Mouse (Mus musculus) embryo, embryonic 9.5 days (tissue): Measurements from ENCODE around the gene Vps16.

Experiments
- DNase-seq: peaks from one replicate; pipeline ENCODE4 v3.0.0-alpha.2; 2017; ENCODE audit errors: extremely low spot score

Vps16 gene

DNA sequence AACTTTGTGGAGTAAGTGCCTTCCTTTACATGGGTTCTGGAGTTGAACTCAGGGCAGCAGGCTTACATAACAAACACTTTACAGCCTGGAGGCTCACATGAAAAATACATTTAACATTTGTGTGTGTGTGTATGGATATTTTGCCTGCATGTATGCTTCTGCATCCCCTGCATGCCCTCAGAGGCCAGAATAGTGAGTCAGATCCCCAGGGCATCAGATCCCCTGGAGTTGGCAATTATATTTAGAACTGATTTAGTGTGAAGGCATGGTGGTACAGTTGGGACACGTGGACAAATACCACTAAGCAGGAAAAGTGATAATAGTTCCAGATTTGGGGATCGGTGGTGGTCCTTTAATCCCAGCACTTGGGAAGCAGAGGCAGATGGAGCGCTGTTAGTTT is 35.4 kb downstream of the Vps16 start:
- DNase-seq = no peak

DNA sequence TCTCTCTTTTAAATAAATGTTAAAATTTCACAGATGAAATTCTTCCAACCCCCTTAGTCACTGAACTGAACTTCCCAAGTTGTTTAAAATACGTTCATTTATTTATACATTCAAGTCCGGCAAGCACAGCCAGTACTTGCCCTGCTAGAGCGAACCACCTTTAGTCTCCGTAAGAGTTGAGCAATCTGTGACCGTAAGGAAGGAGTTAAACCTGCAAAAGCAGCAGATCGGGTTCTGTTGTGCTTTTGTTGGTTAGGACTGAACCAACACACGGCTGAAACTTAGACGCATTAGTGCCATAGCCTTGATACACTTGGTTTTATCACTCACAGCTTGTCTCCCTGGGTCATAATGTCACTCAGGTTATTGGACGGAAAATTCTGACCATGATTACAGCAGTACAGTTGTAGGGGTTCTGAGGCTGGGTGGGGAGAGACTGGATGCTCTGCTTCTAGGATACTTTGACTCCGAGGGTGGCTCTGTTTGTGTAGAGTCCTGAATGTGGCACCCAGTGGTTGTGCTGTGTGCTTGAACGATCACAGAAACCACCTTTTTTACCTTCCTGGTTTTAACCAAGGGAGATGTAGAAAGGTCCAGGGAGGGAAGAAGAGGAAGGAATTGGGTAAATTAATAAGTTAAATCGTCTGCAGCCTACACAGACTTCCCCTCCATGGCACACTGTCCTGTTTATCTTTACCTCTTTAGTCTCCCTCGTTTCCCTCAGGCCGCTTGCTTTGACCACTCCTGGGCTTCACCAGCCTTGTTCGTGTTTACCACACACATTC is 37.3 kb downstream of the Vps16 start:
- no peak for DNase-seq

DNA sequence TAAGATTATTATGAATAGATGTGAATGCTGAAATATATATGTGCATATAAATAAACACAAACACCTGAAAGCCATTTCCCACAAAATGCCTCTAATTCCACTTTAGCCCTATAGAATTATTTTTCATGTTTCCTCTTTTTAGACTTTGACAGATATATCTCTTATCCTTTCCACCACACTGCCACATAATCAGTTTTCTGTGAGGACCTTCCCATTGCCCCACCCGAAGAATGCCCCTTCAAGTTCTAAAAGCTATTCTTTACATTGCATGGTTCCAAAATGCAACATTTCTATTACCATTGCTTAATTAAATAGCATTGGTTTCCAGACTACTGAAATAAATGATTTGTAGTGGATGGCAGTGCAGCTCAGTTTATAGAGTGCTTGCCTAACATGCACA is 42.3 kb downstream of the Vps16 start:
- DNase-seq = no peak

DNA sequence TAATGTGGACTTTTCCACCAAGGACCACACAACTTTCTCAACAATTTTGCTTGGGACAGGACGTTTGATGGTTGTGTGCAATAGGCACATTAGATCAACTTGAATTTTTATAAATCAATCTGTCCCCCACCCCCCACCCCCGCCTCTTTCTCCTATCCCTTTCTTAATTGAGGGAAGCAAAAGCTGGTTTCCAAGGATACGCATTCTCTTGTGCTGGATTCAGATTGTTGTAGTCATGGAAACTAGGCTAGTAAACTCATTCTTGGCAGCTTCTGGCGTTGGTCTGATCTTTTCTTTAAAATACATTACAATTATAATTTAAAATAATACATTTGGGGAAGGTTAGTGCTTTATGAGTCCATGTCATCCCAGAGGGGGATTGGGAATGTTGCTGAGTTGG is 45.2 kb downstream of the Vps16 start:
- peak; percentile 13 for DNase-seq

DNA sequence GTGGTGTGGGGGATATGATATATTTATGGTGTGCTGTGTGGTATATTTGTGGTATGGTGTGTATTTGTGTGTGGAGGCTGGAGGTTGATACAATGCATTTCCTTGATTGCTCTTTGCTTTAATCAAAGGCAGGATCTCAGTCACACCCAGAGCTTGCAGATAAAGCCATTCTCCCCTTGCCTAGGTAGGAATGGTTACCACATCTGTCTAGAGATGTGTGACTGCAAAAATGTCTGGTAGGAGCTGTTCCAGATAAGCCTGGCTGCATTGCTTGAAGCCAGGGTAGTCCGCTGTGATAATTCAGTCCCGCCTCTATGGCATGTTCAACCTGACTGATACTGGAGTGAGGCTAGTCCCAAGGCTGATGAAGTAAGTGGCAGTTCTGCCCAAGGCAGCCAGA is 45.8 kb downstream of the Vps16 start:
- DNase-seq = no peak

DNA sequence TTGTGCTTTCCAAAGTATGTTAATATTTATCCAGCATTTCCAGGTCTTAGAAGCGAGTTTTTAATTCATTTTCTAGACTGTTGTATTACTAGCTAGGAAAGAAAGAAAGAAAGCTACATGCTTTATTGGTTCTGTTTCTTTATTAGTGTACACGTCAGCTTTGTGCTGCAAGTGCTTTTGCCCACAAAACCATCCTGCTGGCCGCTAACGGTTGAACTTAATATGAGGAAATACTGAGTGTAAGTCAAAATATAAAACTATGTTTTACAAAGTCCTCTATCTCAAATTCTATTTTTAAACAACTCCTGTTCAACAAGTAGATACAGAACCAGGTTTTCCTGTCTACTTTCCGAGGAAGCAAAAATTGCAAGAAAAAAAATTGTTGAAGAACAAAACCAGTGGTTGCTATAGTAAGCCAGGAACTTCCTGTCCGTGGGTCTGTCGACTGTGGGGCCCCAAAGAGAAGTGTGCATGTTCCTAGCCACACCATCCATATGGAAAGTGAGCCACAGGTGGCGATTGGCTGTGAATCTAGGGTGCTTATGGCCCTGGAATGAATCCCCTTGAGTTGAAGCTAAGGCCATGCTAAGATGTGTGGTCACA is 48.9 kb downstream of the Vps16 start:
- no peak for DNase-seq

DNA sequence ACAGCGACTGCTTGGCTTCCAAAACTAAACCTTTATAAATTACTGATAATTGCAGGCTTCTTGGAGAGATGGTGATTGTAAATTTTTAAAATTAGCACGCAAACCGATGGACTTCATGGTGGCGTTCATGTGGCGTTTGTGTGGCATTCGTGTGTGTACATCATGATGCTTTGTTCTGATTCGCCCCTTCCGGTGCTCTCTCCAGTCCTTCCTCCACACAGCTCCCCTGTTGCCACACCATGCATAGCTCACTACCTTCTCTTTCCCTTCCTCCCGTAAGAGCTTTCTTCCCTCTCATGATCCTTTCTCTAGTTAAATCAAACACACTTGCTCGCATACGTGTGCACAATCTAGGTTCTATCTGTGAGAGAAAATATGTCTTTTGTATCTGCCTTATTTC is 51.6 kb downstream of the Vps16 start:
- no peak for DNase-seq

DNA sequence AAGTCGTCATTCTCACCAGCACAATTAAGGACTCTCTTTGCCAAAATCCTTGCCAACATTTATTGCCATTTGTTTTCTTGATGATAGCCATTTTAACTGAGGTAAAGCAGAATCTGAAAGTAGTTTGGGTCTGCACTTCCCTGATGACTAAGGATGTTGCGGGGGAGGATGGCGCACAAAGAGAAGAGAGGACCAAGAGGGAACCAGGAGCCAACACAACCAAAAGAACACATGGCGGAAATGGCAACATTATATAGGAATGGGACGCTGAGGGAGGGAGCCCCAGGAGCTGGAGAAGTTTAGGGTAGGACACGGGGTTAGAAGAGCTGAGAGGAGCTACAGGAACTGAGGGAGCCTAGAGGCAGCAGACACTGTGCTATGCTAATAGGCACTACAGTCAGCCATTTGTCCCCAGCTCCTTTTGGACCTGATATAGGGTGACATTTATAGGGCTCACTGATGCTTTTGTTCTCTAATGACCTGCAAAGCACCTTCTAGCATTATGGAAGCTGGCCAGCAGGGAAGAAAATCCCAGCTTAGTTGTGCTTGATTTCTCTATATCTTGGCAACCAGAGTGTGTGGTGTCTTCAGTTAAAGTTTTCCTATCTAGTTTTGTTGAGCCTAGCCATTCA is 52.6 kb downstream of the Vps16 start:
- DNase-seq = no peak

DNA sequence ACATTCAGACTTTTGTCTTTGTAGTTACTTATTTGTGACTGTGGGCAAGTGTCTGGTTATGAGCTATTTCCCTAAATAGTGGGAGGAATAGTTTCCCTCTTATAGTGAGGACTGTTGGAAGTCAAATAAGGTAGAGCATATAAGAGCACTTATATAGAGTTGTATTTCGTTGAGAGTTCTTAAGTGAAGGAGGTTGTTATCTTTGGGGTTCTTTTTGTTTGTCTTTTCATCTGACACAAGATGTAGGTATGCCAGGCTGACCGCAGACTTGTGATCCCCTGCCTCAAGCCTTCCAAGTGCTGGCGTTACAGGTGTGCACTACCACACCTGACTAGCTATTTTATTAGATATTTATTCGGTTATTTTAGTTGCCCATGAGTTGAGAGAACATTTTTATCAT is 58.0 kb downstream of the Vps16 start:
- no peak for DNase-seq

DNA sequence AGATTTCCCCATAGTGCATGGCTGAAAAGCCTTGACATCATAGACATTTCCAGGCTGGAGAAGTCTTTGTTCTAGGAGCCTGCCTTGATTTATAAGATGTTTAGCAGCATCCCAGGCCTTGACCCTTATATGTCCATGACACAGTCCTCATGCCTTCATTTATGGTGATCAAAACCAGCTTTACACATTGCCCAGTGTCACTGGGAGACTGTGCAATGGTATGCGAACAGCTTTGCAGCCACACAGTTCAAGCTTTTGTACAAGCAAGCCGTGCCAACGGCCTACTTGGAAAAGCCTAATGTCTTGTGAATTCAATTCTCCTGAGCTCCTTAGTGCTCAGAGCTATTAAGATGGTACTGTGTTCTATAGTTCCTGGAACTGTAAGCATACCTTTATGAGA is 58.6 kb downstream of the Vps16 start:
- DNase-seq = no peak

DNA sequence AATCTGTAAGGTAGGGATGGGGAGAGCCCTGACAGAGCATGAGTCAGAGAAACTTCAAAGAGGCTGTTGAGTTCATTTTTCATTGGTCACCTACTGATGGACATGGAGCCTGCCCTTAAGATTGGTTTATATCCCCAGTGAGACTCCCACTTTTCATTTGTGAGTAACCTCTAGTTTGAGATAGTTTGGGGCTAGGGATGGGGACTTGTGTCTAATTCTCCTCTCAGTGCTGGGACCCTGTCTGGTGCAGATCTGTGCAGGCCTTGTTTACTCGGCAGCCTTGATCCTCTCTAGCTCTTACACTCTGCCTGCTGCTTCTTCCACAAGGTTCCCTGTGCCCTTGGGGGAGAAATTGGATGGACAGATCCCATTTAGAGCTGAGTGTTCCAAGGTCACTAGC is 60.1 kb downstream of the Vps16 start:
- DNase-seq = no peak

DNA sequence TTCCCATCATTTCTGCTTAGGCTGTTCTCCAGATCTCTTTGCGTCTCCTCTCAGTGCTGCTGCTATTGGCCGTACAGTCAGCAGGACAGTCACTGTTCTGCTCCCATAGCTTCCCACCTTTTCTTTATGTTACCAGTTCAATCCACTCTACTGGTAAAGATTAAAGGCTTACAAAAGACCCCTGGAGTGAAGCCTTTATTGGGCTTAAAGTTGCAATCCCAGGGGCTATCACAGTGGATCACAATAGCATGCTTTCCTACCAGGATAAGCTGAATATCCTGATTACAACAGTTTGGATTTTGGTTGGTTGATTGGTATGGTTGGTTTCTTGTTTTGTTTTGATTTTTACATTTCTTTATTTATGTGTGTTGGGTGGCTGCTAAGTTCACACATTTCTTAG is 63.9 kb downstream of the Vps16 start:
- no peak for DNase-seq

DNA sequence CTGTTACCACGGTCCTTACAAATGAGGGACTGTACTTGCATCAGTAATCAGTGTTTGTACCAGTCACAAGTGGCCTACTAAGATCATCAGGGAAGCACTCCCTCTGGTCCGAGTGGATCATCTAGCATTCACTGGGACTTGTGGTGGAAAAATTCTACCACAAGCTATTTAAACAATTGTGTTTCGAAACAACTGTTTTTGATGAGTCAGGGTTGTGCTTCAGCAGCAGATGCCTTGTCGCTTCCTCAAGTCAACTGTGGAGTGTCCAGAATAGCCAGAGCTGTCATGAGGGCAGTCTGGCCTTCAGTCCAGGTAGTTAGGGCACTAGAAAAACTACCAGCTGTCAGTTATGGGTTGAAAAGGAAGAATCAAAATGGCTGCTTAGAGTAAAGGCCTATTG is 64.5 kb downstream of the Vps16 start:
- DNase-seq = no peak

DNA sequence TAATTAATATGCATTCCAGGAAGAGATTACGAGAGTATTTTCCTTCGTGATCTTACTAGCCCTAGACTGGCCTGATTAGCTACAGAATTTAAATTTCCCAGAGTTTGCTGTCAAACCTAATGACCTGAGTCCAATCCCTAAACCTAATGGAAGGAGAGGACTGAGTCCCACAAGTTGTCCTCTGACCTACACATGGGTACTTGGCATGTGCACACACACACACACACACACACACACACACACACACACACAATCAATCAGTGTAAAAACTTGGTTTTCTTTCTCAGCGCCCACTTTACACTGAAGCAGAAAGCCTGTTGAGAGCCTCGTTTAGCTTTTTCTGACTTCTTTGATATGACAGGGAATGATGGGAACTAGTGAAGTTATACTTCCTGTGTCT is 67.0 kb downstream of the Vps16 start:
- peak; percentile 24 for DNase-seq

DNA sequence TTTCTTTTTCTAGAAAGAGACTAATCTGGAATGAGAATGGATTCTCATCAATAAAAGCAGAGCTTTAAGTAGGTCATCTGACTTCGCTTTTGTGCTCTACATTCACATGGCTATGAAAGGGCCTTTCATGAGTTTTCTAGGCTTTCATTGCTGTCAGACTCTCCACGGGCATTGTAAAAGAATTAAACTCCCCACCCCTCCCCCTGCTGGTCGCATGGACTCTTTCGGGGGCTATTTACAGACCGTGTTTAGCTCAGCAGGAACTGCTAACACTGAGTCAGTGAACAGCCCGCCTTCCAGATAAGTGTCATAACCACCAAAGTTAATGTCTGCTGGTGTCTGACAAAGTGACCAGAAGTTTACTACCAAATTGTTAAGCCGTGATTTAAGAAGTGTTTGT is 67.4 kb downstream of the Vps16 start:
- peak; percentile 70 for DNase-seq
